Mouse (Mus musculus) neutrophil, adult 5-6 weeks (primary cell): ENCODE data around the gene Epha8. TPM values are rescaled to one million over a fixed set of nuclear protein-coding genes. Genes with fewer than 3 reads are reported as not detected.

Source experiments
- ATAC-seq: fragments of 151-379, 151-347 bp; 2 replicates; pipeline ENCODE4 v1.8.0; 2017; ENCODE audit warnings: mild to moderate bottlenecking, moderate TSS enrichment; ENCODE audit not compliant: insufficient number of reproducible peaks, poor library complexity, low FRiP score, severe bottlenecking; ENCODE audit errors: extremely low read depth
- total RNA-seq: library from RNA; stranded (forward); fragments of 200-1000 nt; gene quantifications from 2 replicates; pipeline ENCODE4 v1.2.3, GENCODE M21; 2017

Epha8 gene
- total RNA-seq, 1 experiment from 2014 or later, result not detected

- ATAC-seq, result no peak
Measured at GRCm38 (mm10) chr4:136961642-136962285, 5.1 kb upstream of the Epha8 start.

- no peak for ATAC-seq
Measured at GRCm38 (mm10) chr4:136960581-136960980, 4.0 kb upstream of the Epha8 start.

GRCm38 (mm10) chr4:136960068-136960467 is 3.5 kb upstream of the Epha8 start:
- ATAC-seq, result no peak

GRCm38 (mm10) chr4:136954562-136954961 is 2.1 kb downstream of the Epha8 start:
- ATAC-seq, result no peak

GRCm38 (mm10) chr4:136949266-136949989 is 7.2 kb downstream of the Epha8 start:
- ATAC-seq, result no peak

GRCm38 (mm10) chr4:136945397-136945796 is 11.2 kb downstream of the Epha8 start:
- no peak for ATAC-seq

GRCm38 (mm10) chr4:136944558-136945350 is 11.9 kb downstream of the Epha8 start:
- no peak for ATAC-seq

GRCm38 (mm10) chr4:136943175-136943574 is 13.4 kb downstream of the Epha8 start:
- ATAC-seq, result no peak

GRCm38 (mm10) chr4:136942761-136943160 is 13.9 kb downstream of the Epha8 start:
- ATAC-seq, result no peak

GRCm38 (mm10) chr4:136937935-136938334 is 18.7 kb downstream of the Epha8 start:
- no peak for ATAC-seq

- ATAC-seq, result no peak
Measured at GRCm38 (mm10) chr4:136937344-136937743, 19.3 kb downstream of the Epha8 start.

- no peak for ATAC-seq
Measured at GRCm38 (mm10) chr4:136934746-136935613, 21.6 kb downstream of the Epha8 start.

GRCm38 (mm10) chr4:136930474-136930873 is 26.1 kb downstream of the Epha8 start:
- ATAC-seq, result no peak

- no peak for ATAC-seq
Measured at GRCm38 (mm10) chr4:136928928-136929327, 27.7 kb downstream of the Epha8 start.

- ATAC-seq, result no peak
Measured at GRCm38 (mm10) chr4:136925804-136926203, 30.8 kb downstream of the Epha8 start.

- ATAC-seq, result no peak
Measured at GRCm38 (mm10) chr4:136924529-136924928, 32.1 kb downstream of the Epha8 start.

- ATAC-seq, result no peak
Measured at GRCm38 (mm10) chr4:136919526-136919925, 37.1 kb downstream of the Epha8 start.

GRCm38 (mm10) chr4:136918834-136919233 is 37.8 kb downstream of the Epha8 start:
- ATAC-seq, result no peak

- no peak for ATAC-seq
Measured at GRCm38 (mm10) chr4:136917165-136917524, 39.5 kb downstream of the Epha8 start.
